Mouse (Mus musculus) kidney, embryonic 15.5 days (tissue): ENCODE measurements around the gene St3gal4. TPM values are rescaled to one million over a fixed set of nuclear protein-coding genes. Genes with fewer than 3 reads are reported as not detected.
A peak's percentile ranks its signal among the peaks of the same experiment; 100 is the strongest.

Experiments used
- ATAC-seq: fragments of 200-750 bp; cut with Nextera tagmentation; replicated peaks from 2 replicates; pipeline ENCODE4 v1.8.0; 2017; ENCODE audit warnings: moderate TSS enrichment; ENCODE audit not compliant: low FRiP score
- H3K27ac ChIP-seq: fragments of 300-500 bp; sonication (generic); 2 replicates; pipeline ENCODE4 v1.5.1; 2015; ENCODE audit warnings: mild to moderate bottlenecking, inconsistent platforms
- H3K27me3 ChIP-seq: fragments of 300-500 bp; sonication (generic); 2 replicates; pipeline ENCODE4 v1.6.1; 2015; ENCODE audit warnings: inconsistent platforms
- H3K36me3 ChIP-seq: fragments of 300-500 bp; sonication (generic); 2 replicates; pipeline ENCODE4 v1.6.1; 2015; ENCODE audit warnings: inconsistent platforms
- H3K4me1 ChIP-seq: fragments of 300-500 bp; sonication (generic); 2 replicates; pipeline ENCODE4 v1.6.1; 2015; ENCODE audit warnings: inconsistent platforms
- H3K4me2 ChIP-seq: fragments of 300-500 bp; sonication (generic); 2 replicates; pipeline ENCODE4 v1.6.1; 2015; ENCODE audit warnings: moderate library complexity, mild to moderate bottlenecking, inconsistent platforms
- H3K4me3 ChIP-seq: fragments of 300-500 bp; sonication (generic); replicated peaks from 2 replicates; pipeline ENCODE4 v1.5.1; 2015; ENCODE audit warnings: mild to moderate bottlenecking, inconsistent platforms
- H3K9ac ChIP-seq: fragments of 300-500 bp; sonication (generic); 2 replicates; pipeline ENCODE4 v1.6.1; 2015; ENCODE audit warnings: mild to moderate bottlenecking, inconsistent platforms
- H3K9me3 ChIP-seq: fragments of 300-500 bp; sonication (generic); replicated peaks from 2 replicates; pipeline ENCODE4 v1.6.1; 2016; ENCODE audit warnings: inconsistent platforms
- WGBS: fragments of 180-500 bp; shearing (Covaris S2); methylation state at CpG from one replicate; pipeline ENCODE4 v1.1.7; 2015; ENCODE audit warnings: mixed read lengths; 5-methylcytosine and 5-hydroxymethylcytosine counted together
- polyA plus RNA-seq: library from polyadenylated mRNA; unstranded; fragments of >200 nt; fragmentation: Nextera tagmentation; extraction: Ambion mirVana; gene quantifications from 2 replicates; pipeline ENCODE4 v1.2.1, GENCODE M21; 2015

St3gal4 gene
- polyA plus RNA-seq = 17.4 and 17.8 TPM in 2 replicates

DNA sequence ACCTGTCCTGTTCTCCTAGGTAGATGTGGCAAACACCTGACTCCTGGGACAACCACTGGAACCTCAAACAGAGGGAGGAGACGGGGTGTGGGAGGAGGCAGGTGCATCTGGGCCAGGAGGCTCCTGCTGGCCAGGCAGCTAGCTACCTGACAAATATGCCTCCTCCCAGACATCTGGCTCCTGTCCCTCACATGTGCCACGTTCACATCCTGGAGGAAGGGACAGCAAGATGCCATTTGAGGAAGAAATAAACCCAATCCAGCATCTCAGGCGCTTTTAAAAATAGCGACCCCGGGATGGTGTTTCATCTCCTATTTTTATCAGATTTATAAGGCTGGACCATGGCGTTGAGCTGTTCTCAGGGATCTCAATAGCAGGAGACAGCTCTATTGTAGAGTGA, at the start of gene St3gal4:
St3gal4 (minus strand) TSS at position 101 of the 400 bp plus-strand sequence.
- H3K9me3 ChIP-seq = no peaks in the 10 kb centered on the region
- H3K9ac ChIP-seq = no peak within 1 kb of the TSS
- no peak for ATAC-seq
- H3K4me3 ChIP-seq = no peak within 1 kb of the TSS
- H3K4me2 ChIP-seq = peak within 1 kb of the TSS; percentile 91; the same call in 1 of the 2 replicates
- H3K27me3 ChIP-seq = no peaks in the 10 kb centered on the region
- H3K36me3 ChIP-seq = peaks cover 19% of the 10 kb centered on the region
- 82% methylated on average over 6 of the region's 6 CpGs for WGBS
- H3K27ac ChIP-seq = 0 out of 2 replicates have a peak within 1 kb of the TSS, but pooled peaks have one; percentile 87
- H3K4me1 ChIP-seq = peaks cover 25% of the 10 kb centered on the region

DNA sequence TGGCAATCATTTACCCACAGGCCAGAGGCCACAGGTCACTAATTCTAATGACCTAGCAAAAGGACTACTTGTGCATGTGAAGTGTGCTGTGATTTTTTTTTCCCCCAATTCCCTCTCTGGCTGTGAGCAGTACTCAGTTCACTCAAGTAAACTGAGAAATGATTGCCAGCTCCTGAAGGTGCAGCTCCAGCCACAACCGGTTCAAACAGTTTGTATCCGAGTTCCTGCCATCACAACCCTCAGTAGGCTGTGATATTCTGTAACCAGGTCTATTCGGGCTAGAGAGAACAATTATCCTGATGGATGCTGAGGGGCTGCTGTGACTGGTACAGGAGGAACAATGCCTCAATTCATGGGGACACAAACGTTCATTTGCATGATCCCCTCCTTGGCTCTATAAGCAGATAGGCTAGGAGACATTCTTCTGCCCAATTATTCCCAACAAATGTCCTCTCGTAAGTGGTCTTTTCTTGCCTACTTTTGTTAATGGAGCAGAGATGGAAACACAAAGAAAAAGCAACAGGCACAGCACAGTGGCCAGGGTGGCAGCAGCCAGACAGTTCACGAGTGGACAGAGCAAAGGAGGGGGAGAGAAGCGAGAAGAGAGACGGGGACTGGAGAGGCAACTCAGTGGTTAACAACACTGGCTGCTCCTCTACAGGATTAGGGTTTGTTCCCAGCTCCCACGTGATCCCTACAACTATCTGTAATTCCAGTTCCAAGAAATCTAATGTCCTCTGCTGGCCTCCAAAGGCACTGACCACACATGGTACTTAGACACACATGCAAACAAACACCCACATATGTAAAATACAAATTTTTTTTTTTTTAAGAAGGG, 47.9 kb upstream of the St3gal4 start:
- 60% methylated on average over 9 of the region's 9 CpGs for WGBS

GRCm38 (mm10) chr9:35166144-35166797, 47.2 kb upstream of the St3gal4 start:
- H3K36me3 ChIP-seq = peaks cover 18% of the 10 kb centered on the region
- peaks cover 16% of the 10 kb centered on the region for H3K4me1 ChIP-seq
- no peaks in the 10 kb centered on the region for H3K27me3 ChIP-seq

More for the DNA sequence above, 47.9 kb upstream of the St3gal4 start:
- H3K36me3 ChIP-seq = peaks cover 18% of the 10 kb centered on the region
- H3K4me1 ChIP-seq = peaks cover 14% of the 10 kb centered on the region
- ATAC-seq = peak; percentile 61; the same call in 1 of the 2 replicates
- no peak overlapping the region for H3K4me3 ChIP-seq
- H3K27me3 ChIP-seq = no peaks in the 10 kb centered on the region
- no peak overlapping the region for H3K4me2 ChIP-seq
- H3K9ac ChIP-seq = no peak overlapping the region
- no peaks in the 10 kb centered on the region for H3K9me3 ChIP-seq
- peak overlapping the region; percentile 73 for H3K27ac ChIP-seq

DNA sequence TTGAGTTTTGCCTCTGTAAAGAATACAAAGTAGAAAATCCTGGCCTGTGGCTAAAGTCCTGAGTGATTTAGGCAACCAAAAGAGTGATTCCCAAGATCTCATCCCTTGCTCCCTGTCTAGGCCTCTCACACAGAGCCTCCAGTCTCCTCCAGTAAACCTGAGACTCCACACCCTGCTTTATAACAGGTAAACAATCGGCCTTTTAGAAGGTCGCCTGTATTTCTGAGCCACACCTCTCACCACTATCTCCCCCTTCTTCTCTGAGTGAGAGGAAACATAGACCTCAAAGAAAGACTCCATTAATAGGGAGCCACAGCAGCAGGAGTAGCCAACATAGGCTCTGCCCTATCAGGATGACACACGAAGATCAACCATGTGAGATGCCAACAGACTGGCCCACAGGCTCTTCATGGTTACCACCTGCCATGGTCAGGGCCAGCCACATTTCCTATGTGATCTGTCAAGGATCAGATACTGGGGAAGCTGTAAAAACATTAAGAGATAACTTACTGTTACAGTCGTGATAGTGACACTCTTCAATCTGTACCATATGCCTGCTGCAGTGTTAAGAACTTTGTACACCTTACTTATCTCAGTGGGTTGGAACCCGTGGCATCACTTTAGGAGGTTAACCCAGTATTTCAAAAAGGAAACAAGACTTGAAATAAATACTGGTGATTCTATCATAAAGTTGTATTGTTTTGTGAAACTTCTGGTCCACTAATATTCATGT, 45.2 kb upstream of the St3gal4 start:
- H3K4me3 ChIP-seq = no peak overlapping the region
- H3K27me3 ChIP-seq = no peaks in the 10 kb centered on the region
- no peak for ATAC-seq
- H3K4me2 ChIP-seq = no peak overlapping the region
- peaks cover 16% of the 10 kb centered on the region for H3K4me1 ChIP-seq
- H3K36me3 ChIP-seq = peaks cover 12% of the 10 kb centered on the region
- no peaks in the 10 kb centered on the region for H3K9me3 ChIP-seq
- H3K27ac ChIP-seq = no peak overlapping the region
- no peak overlapping the region for H3K9ac ChIP-seq
- WGBS = 72% methylated on average over 5 of the region's 5 CpGs

More at GRCm38 (mm10) chr9:35166144-35166797, 47.2 kb upstream of the St3gal4 start:
- WGBS = 43% methylated on average over 3 of the region's 3 CpGs
- ATAC-seq = peak; percentile 67; the same call in 1 of the 2 replicates
- Histone ChIP-seq H3K27ac (peak overlapping the region; percentile 73), H3K9me3 (no peaks in the 10 kb centered on the region), H3K4me2 (no peak overlapping the region), H3K4me3 (no peak overlapping the region), H3K9ac (no peak overlapping the region)

DNA sequence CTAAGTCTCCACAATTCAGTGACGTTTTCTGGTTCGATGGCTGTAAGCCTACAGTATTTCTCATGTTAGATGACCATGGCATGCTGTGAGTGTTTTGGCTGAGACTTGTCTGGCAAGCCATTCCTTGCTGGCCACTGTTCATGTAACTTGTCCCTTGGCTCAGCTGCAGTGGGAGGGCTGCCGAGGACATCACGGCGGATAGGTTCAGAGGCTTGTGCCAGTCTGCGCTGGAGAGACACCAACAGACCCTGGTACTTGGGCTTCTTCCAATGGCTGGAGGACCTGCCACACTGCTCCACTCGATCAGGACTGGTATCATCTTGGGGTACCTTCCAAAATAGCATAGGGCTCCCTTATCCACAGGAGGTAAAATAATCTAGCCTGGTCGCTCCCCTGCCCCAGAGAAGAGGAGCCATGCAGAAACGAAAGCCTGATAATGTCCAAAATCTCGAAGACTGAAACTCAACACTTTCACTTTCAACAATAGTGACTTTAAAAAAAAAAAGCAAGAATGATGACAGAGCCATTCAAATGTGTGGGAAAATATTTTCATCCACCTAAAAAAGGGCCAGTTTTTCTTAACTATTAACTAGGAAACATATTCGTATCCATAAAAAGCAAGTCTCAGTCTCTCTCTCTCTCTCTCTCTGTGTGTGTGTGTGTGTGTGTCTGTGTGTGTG, 44.1 kb upstream of the St3gal4 start:
- no peak for ATAC-seq
- Histone ChIP-seq H3K4me1 (peaks cover 13% of the 10 kb centered on the region), H3K4me3 (no peak overlapping the region), H3K9me3 (no peaks in the 10 kb centered on the region), H3K4me2 (no peak overlapping the region), H3K9ac (no peak overlapping the region), H3K27me3 (no peaks in the 10 kb centered on the region), H3K36me3 (peaks cover 12% of the 10 kb centered on the region), H3K27ac (no peak overlapping the region)
- 88% methylated on average over 11 of the region's 11 CpGs for WGBS

DNA sequence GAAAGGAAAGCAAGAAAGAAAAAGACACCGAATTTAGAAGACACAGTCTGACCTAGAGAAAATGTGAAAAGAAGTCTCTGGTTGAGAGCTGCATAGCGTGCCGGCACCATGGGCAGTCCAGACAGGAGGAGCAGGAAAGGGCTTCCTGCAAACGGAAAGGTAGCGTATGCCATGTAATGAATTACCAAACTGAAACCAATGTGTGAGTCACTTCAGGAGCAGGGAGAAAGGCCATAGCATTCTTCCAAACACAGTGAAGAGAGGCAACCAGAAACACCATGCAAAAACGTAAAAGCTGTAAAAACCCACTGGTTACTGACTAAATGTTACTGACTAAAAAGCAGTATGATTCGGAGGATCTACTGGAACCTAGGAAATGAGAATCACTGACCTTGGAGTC, 42.7 kb upstream of the St3gal4 start:
- H3K4me1 ChIP-seq = peaks cover 9% of the 10 kb centered on the region
- no peak overlapping the region for H3K4me2 ChIP-seq
- ATAC-seq = no peak
- H3K9ac ChIP-seq = no peak overlapping the region
- H3K27me3 ChIP-seq = no peaks in the 10 kb centered on the region
- no peak overlapping the region for H3K27ac ChIP-seq
- no peak overlapping the region for H3K4me3 ChIP-seq
- peaks cover 12% of the 10 kb centered on the region for H3K36me3 ChIP-seq
- WGBS = 80% methylated on average over 7 of the region's 7 CpGs
- H3K9me3 ChIP-seq = no peaks in the 10 kb centered on the region

DNA sequence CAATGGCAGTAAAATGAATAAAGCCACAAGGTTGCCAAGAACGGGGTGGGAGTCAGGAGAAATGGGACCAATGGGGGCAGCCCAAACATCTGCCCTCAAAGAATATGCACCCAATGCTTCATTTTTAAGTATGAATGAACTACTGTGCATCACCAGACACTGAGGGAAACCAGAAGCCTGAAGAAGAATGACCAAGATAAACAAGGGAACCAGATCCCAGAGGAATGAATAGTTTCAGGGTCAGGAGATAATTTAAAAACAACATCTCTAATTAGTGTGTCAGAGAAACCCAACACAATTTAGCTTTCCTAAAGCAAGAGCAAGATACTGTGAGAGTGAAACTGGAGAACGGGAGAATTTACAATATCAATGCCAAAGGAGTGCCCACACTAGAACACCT, 41.6 kb upstream of the St3gal4 start:
- 57% methylated on average over 2 of the region's 2 CpGs for WGBS
- peaks cover 15% of the 10 kb centered on the region for H3K36me3 ChIP-seq
- H3K27ac ChIP-seq = no peak overlapping the region

DNA sequence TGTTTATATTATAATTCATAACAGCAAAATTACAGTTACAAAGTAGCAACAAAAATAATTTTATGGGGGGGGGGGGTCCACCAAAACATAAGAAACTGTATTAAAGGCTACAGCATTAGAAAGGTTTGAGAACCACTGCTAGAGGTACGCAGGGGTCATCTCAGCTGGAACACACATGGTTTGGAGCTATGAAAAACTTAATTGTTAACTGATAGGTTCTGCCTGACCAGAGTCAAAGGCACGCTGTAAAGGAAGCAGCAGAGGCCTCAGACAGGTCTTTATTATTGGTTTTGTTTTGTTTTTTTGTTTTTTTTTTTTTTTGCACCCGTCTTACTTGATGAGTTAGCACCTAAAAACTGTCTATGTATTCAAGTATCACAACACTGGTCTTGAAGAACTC, 39.4 kb upstream of the St3gal4 start:
- no peak overlapping the region for H3K4me3 ChIP-seq
- no peak overlapping the region for H3K9ac ChIP-seq
- H3K27ac ChIP-seq = no peak overlapping the region
- H3K4me2 ChIP-seq = no peak overlapping the region
- 69% methylated on average over 3 of the region's 3 CpGs for WGBS
- H3K4me1 ChIP-seq = peaks cover 11% of the 10 kb centered on the region
- H3K9me3 ChIP-seq = no peaks in the 10 kb centered on the region
- ATAC-seq = no peak
- no peaks in the 10 kb centered on the region for H3K27me3 ChIP-seq
- H3K36me3 ChIP-seq = peaks cover 7% of the 10 kb centered on the region

More for the DNA sequence above, 41.6 kb upstream of the St3gal4 start:
- no peak for ATAC-seq
- no peak overlapping the region for H3K4me2 ChIP-seq
- H3K9ac ChIP-seq = no peak overlapping the region
- no peak overlapping the region for H3K4me3 ChIP-seq
- H3K4me1 ChIP-seq = peaks cover 11% of the 10 kb centered on the region
- no peaks in the 10 kb centered on the region for H3K27me3 ChIP-seq
- H3K9me3 ChIP-seq = no peaks in the 10 kb centered on the region

DNA sequence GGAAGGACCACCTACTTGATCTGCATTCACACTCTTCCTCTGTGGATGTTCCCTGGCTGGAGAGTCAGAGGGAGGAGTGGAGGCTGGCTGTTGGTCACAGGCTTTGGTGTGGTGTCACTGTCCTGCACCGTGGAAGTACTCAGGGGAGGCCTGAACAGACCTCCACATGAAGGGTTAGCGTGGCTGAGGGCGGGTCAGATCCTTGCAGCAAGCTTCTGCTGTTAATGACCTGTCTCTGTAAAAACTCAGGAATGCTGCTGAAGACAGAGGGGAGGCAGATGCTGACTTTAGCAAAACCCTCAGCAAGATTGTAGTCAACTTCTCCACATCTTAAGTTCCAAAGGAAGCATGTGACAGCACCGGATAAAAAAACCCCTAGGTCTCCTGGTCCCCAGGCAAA, 37.8 kb upstream of the St3gal4 start:
- Histone ChIP-seq H3K4me1 (peaks cover 8% of the 10 kb centered on the region), H3K4me2 (no peak overlapping the region), H3K27ac (no peak overlapping the region), H3K27me3 (no peaks in the 10 kb centered on the region), H3K9me3 (no peaks in the 10 kb centered on the region), H3K36me3 (0 out of 2 replicates have a peak, but pooled peaks cover 2% of the 10 kb centered on the region), H3K4me3 (no peak overlapping the region), H3K9ac (no peak overlapping the region)
- 0 out of 2 replicates have a peak, but pooled peaks have one; percentile 22 for ATAC-seq
- WGBS = 73% methylated on average over 4 of the region's 4 CpGs

GRCm38 (mm10) chr9:35156002-35156710, 37.1 kb upstream of the St3gal4 start:
- WGBS = 88% methylated on average over 5 of the region's 5 CpGs
- no peaks in the 10 kb centered on the region for H3K9me3 ChIP-seq
- ATAC-seq = no peak
- H3K4me2 ChIP-seq = no peak overlapping the region
- H3K4me1 ChIP-seq = peaks cover 8% of the 10 kb centered on the region
- H3K36me3 ChIP-seq = 0 out of 2 replicates have a peak, but pooled peaks cover 2% of the 10 kb centered on the region
- H3K9ac ChIP-seq = no peak overlapping the region
- H3K27me3 ChIP-seq = no peaks in the 10 kb centered on the region
- H3K27ac ChIP-seq = no peak overlapping the region
- no peak overlapping the region for H3K4me3 ChIP-seq

GRCm38 (mm10) chr9:35152923-35153322, 33.9 kb upstream of the St3gal4 start:
- no peaks in the 10 kb centered on the region for H3K9me3 ChIP-seq
- H3K36me3 ChIP-seq = 0 out of 2 replicates have a peak, but pooled peaks cover 2% of the 10 kb centered on the region
- WGBS = 87% methylated on average over 1 of the region's 1 CpGs
- no peak for ATAC-seq
- H3K4me3 ChIP-seq = no peak overlapping the region
- H3K4me2 ChIP-seq = no peak overlapping the region
- no peaks in the 10 kb centered on the region for H3K27me3 ChIP-seq
- no peak overlapping the region for H3K27ac ChIP-seq
- no peak overlapping the region for H3K9ac ChIP-seq
- H3K4me1 ChIP-seq = peaks cover 8% of the 10 kb centered on the region; the same call in 1 of the 2 replicates
